Mouse (Mus musculus) brain, embryonic 14.5 days (tissue): ENCODE data around the gene Fam110a. TPM values are rescaled to one million over a fixed set of nuclear protein-coding genes. Genes with fewer than 3 reads are reported as not detected.
A peak's percentile ranks its signal among the peaks of the same experiment; 100 is the strongest.

Experiments
- DNase-seq: peaks from one replicate; pipeline ENCODE4 v3.0.0-alpha.2; 2011; ENCODE audit warnings: low read depth
- CTCF ChIP-seq: fragments of 200-500 bp; IDR thresholded peaks from 2 replicates; pipeline ENCODE4 v1.5.1; 2012; ENCODE audit warnings: inconsistent platforms, mild to moderate bottlenecking, moderate library complexity, borderline replicate concordance; ENCODE audit not compliant: insufficient read depth, insufficient read length; ENCODE audit errors: extremely low read depth
- POLR2A ChIP-seq: fragments of 200-500 bp; IDR thresholded peaks from 2 replicates; pipeline ENCODE4 v1.6.1; 2012; ENCODE audit warnings: mild to moderate bottlenecking, inconsistent platforms, borderline replicate concordance; ENCODE audit not compliant: poor library complexity, insufficient read depth, insufficient read length, severe bottlenecking; ENCODE audit errors: extremely low read depth
- polyA plus RNA-seq: library from polyadenylated mRNA; depleted of rRNA; stranded (reverse); fragments of >200 nt; gene quantifications from 2 replicates; pipeline ENCODE4 v1.2.3, GENCODE M21; 2012

The Fam110a gene
- polyA plus RNA-seq, 1 experiment: 40.1 TPM

- DNase-seq: no peak
Observed at GRCm38 (mm10) chr2:151948311-151948710, 31.7 kb downstream of the Fam110a start.

DNA sequence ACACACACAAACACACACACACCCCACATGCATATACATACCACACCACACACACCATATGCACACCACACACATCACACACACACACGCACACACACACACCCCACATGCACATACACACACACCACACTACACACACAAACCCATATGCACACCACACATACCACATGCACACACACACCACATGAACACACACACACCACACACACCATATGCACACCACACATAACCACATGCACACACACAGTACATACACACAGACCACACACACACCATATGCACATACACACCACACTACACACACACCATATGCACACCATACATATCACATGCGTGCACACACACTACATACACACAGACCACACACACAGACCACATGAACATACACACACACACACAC lies 32.4 kb downstream of the Fam110a start:
- TF ChIP-seq CTCF (no peak), POLR2A (no peak)
- no peak for DNase-seq

More at GRCm38 (mm10) chr2:151948311-151948710, 31.7 kb downstream of the Fam110a start:
- no peak for TF ChIP-seq POLR2A
- TF ChIP-seq CTCF: no peak

DNA sequence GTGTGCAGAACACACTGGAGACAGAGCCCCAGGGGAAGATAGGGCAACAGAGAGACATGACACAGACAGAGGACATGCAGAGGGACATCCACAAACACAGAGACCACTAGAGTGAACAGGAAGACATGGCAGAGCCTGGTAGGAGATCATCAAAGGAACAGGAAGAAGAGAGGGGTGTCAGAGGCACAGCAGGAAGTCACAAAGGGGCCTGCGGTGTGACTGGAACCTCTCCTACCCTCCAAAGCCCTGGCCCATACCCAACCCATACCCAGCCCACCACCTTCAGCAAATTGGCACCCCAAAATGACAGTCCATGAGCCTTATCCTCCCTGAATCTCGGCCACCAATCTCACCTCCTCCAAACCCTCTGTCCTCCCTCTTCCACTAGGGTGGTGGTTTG lies 35.9 kb downstream of the Fam110a start:
- no peak for TF ChIP-seq POLR2A
- no peak for TF ChIP-seq CTCF
- no peak for DNase-seq

- peak; percentile 31 for DNase-seq
- TF ChIP-seq POLR2A (no peak), CTCF (peak; percentile 50; the same call in 1 of the 2 replicates)
Observed at GRCm38 (mm10) chr2:151941269-151941668, 38.8 kb downstream of the Fam110a start.

GRCm38 (mm10) chr2:151939651-151940420 lies 40.2 kb downstream of the Fam110a start:
- no peak for TF ChIP-seq POLR2A
- TF ChIP-seq CTCF: no peak
- DNase-seq: no peak

GRCm38 (mm10) chr2:151938780-151939200 lies 41.2 kb downstream of the Fam110a start:
- TF ChIP-seq CTCF (no peak), POLR2A (no peak)
- DNase-seq: peak; percentile 53

GRCm38 (mm10) chr2:151937893-151938292 lies 42.1 kb downstream of the Fam110a start:
- peak; percentile 18 for DNase-seq
- TF ChIP-seq CTCF (no peak), POLR2A (no peak)

DNA sequence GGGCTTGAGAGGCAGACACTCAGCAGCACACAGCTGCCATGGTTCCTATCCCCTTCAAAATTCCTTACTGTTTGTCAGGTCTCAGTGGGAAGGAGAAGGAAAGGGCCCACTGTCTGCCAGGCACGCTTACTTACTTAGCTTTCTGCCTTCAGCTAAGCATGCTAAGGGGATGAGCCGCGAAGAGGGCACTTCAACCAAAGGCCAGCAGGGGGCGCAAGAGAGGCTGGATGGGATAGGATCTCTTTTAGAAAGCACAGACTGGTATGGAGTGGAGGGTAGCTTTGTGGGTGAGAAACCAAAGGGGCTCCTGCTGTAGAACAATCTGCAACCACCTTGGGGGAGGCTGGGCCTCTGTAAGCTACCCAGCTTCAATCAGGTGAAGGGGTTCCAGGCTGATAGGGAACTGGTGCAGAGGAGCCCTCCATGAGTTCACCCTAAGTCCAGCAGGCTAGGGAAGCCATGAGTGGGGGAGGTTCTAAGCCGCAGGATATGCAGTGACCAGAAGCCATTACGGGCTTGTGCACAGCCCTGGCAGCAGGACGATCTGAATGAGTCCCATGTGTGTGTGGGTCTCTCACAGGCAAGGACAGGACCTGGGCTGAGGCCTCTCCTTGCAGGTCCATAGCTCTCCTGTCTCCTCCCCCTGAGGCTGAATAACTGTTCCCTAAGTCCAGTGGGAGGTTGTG lies 49.5 kb downstream of the Fam110a start:
- TF ChIP-seq POLR2A: no peak
- TF ChIP-seq CTCF: peak; percentile 93
- peak; percentile 82 for DNase-seq

DNA sequence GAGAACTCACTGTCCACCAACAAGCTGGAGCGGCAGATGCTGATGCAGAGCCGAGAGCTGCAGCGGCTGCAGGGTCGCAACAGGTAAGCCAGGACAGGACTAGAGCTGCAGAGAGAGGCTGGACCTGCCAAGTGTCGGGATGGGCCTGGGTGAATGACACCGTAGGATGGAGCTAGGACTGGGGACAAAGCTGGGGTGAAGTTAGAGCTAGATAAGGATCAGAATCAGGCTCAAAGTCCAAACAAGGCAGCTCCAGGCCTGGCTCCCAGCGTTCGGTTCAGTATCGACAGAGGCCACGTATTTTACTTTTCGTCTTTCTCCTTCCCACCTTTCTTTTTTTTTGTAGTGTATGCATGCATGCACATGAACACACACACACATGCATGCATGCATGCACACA lies 52.9 kb downstream of the Fam110a start:
- TF ChIP-seq CTCF (no peak), POLR2A (no peak)
- DNase-seq: no peak

GRCm38 (mm10) chr2:151925715-151926114 lies 54.3 kb downstream of the Fam110a start:
- no peak for DNase-seq

GRCm38 (mm10) chr2:151924276-151924675 lies 55.7 kb downstream of the Fam110a start:
- TF ChIP-seq CTCF (no peak), POLR2A (no peak)
- no peak for DNase-seq

More at GRCm38 (mm10) chr2:151925715-151926114, 54.3 kb downstream of the Fam110a start:
- TF ChIP-seq POLR2A (no peak), CTCF (no peak)
